Mouse (Mus musculus): ENCODE measurements around the gene Rab31. TPM values are rescaled to one million over a fixed set of nuclear protein-coding genes. Genes with fewer than 3 reads are reported as not detected.
"Not testable (repeated sequence)": the region's sequence is repeated elsewhere in the genome, so short reads cannot be mapped to it uniquely, and the experiment has no call there.

Gene Rab31
- total RNA-seq, 2 experiments from 2014 or later = 13.6 to 15.6 TPM

GRCm38 (mm10) chr17:65643051-65643521 lies 129.5 kb downstream of the Rab31 start:
- no peak for ATAC-seq (replicated peaks; ENCODE audit: low FRiP score, poor library complexity, severe bottlenecking)

GRCm38 (mm10) chr17:65642578-65642991 lies 130.0 kb downstream of the Rab31 start:
- ATAC-seq (replicated peaks; ENCODE audit: low FRiP score, poor library complexity, severe bottlenecking) = no peak

DNA sequence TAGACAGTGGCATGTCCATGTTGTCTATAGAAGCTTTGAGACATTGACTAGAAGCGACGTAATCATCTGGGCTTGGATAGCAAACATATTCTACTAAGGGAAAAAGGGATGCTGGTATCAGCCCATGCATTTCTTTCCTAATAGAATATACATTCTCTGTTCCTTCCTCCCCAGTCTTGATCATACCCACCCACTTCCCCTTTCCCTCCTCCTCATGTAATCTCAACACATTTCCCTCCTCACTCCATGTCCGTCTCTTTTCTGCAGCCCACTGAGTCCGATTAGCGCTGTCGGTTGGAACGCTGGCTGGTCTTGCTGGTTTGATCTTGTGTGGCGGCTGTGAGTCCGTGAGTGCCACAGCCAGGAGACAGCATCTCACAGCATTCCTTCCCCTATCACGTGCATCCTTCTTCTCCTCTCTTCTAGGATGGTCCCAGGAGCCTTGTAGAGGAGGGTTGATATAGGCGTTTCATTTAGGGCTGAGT lies 130.8 kb downstream of the Rab31 start, which contains the start of gene Txndc2:
TSS of gene Txndc2 (minus strand) at position 435 of the 485 bp plus-strand sequence.
- no peak for ATAC-seq (replicated peaks; ENCODE audit: low FRiP score, poor library complexity, severe bottlenecking)

- ATAC-seq (replicated peaks; ENCODE audit: low FRiP score, poor library complexity, severe bottlenecking) = no peak
Measured at GRCm38 (mm10) chr17:65639144-65639543, 133.4 kb downstream of the Rab31 start.

DNA sequence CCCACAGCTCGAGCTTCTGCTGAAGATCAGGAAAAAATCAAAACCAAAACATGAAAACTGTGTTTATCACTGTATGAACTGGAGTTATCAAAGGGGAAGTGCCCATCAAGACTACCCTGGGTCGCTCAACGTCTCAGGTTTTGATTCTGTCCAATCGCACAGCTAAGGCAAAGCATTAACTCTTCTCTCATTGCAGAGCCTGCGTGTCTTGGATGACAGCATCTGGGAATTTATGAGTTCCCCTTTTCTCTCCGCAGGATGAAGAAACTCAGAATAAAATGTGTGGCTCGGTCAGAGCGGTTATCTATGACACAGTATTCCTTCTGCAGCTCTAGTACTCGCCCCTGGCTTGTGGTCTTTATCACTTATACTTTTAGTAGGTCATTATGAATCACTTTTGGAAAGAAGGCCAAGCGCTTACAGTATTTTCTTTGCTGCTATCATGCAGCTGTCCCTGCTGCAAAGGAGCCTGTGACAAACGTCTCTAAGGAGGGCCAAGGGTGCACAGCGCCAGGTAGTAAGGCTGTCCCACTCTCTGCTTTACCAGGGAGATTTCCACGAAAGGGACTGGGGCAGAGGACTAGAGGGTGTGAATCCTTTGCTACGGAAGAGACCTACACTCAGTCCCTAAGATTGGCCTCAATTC lies 136.7 kb downstream of the Rab31 start:
- no peak for ATAC-seq (replicated peaks; ENCODE audit: low FRiP score, poor library complexity, severe bottlenecking)

GRCm38 (mm10) chr17:65629943-65630342 lies 142.6 kb downstream of the Rab31 start:
- no peak for ATAC-seq (replicated peaks; ENCODE audit: low FRiP score, poor library complexity, severe bottlenecking)

DNA sequence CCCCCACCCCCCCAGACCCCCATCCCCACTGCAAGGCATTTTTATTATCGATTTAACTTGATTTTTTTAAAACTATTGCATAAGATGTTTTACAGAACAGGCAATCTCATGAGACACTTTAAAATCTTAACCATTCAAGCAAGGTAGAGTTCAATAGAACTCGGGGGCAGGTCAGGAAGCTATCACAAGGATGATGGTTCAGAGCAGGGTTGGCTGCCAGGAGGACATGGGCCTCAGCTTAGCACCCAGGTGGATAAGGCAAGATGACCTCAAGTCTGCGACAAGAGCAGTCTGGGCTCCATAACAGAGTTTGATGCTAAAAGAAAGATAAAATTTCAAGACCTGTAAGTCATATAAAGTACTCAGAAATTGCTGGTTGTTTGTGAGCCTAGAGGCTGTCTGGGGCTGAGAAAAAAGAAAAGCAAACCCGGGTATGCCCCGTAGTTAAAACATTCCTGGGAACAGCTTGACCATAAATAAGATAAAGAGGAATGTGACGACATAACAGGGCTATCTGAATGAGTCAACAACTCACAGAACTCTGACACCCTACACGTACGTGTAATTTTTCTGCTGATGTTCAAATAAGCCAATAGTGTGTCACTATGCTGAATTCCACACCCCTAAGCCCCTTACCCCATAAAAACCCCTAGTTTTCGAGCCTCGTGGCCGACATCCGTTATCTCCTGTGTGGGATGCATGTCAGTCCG lies 143.6 kb downstream of the Rab31 start:
- not testable (repeated sequence) for ATAC-seq (replicated peaks; ENCODE audit: low FRiP score, poor library complexity, severe bottlenecking)

DNA sequence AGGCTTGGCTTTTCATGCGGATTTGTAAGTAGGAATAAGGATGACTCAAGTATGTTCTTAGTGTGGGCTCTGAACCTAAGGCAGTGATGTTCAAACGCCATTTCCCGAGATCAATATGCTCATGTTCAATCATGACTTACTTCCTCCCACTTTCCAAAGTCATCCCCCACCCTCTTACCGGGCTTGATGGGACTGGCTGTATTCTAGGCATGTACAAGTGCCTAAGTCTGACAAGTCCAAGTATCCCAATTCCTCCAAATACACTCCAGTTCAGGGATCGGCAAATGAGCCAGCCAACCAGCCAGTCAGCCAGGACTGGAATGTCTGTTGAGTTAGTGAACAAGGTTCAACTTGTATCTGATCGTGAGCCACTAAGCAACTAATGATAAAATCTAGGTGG lies 146.3 kb downstream of the Rab31 start:
- ATAC-seq (replicated peaks; ENCODE audit: low FRiP score, poor library complexity, severe bottlenecking) = no peak

DNA sequence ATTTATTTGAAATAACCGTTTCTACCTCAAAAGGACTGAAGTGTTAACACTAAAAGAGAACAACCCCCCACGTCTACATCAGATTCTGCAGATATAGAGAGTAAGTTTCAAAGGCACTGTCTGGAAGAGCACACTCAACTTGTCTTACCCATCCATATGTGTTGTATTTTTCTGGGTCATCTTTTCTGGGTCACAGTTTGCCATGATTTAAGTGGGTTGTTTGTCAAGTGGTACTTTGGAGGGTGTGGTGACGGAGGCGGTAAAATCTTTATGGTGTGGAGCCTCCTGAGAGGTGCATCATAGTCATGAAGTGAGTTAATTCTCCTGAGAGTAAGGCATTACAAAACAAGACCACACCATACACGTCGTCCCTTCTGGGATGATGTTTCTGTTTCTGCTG lies 147.0 kb downstream of the Rab31 start:
- ATAC-seq (replicated peaks; ENCODE audit: low FRiP score, poor library complexity, severe bottlenecking) = no peak

- ATAC-seq (replicated peaks; ENCODE audit: low FRiP score, poor library complexity, severe bottlenecking) = no peak
Measured at GRCm38 (mm10) chr17:65623130-65623529, 149.4 kb downstream of the Rab31 start.

DNA sequence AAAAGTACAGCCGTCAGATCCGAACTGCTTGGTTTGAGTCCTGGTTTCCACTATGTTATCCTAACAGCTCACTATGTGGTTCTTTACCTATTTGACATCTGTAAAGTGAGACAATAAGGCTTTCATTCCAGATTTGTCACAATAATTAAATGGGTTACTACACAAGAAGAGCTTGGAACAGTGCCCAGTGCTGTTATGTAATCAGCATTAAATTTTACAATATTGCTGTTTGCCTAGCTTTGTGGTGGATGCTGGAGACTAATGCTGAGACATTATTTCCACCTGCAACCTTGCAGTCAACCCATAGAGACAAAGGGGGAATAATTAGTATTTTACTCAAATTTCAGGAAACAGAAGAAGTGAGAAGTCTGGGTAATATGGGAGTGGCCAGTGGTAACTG lies 154.1 kb downstream of the Rab31 start:
- ATAC-seq (replicated peaks; ENCODE audit: low FRiP score, poor library complexity, severe bottlenecking) = no peak

GRCm38 (mm10) chr17:65615678-65616077 lies 156.9 kb downstream of the Rab31 start:
- no peak for ATAC-seq (replicated peaks; ENCODE audit: low FRiP score, poor library complexity, severe bottlenecking)

GRCm38 (mm10) chr17:65614431-65614830 lies 158.1 kb downstream of the Rab31 start:
- ATAC-seq (replicated peaks; ENCODE audit: low FRiP score, poor library complexity, severe bottlenecking) = no peak

GRCm38 (mm10) chr17:65613463-65614412 lies 158.8 kb downstream of the Rab31 start, which contains the start of gene Vapa:
Gene Vapa (minus strand): TSS chr17:65613555.
- ATAC-seq (replicated peaks; ENCODE audit: low FRiP score, poor library complexity, severe bottlenecking) = peak; percentile 92

GRCm38 (mm10) chr17:65613142-65613462 lies 159.4 kb downstream of the Rab31 start:
- peak; percentile 14; the same call in 1 of the 2 replicates for ATAC-seq (replicated peaks; ENCODE audit: low FRiP score, poor library complexity, severe bottlenecking)

GRCm38 (mm10) chr17:65612391-65613141 lies 160.0 kb downstream of the Rab31 start:
- ATAC-seq (replicated peaks; ENCODE audit: low FRiP score, poor library complexity, severe bottlenecking) = peak; percentile 31

DNA sequence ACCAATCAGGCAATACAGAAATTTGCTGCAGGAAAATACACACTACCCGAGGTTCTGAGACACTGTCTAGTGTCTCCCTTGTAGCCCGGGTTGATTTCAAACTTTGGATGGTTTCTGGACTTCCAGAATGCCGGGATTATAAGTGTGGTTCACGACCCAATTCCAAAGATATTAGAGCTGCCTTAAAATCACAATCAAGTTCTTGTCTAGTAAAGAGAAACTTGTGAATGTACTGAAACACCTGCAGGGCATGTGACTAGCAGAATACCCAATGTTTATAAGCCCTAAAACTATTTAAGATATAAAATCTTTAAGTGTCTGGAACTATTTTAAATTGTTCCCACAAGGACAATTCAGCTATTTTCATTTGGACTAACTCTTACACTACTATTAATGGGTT lies 160.8 kb downstream of the Rab31 start:
- no peak for ATAC-seq (replicated peaks; ENCODE audit: low FRiP score, poor library complexity, severe bottlenecking)

GRCm38 (mm10) chr17:65608743-65609142 lies 163.8 kb downstream of the Rab31 start:
- ATAC-seq (replicated peaks; ENCODE audit: low FRiP score, poor library complexity, severe bottlenecking) = no peak

DNA sequence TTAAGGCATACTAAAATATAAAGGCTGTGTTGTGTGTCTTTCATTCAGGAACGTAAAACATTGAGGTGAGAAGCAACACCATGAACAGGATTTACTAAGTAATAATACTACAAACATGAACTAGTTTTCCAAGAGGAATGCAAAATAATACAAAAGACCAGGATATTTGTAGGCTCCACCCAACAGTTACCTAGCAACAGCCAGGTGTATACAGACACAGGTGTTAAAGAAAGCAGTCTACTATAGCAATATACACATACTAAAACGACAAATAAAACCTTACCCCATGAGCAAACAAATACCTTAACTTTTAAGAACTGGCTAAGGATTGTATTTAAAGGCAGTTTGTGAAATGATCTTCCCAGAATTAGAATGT lies 164.3 kb downstream of the Rab31 start:
- ATAC-seq (replicated peaks; ENCODE audit: low FRiP score, poor library complexity, severe bottlenecking) = no peak

Data from erythroblast, adult 5-6 weeks (primary cell).